Mouse (Mus musculus): ENCODE data around the gene Thpo. TPM values are rescaled to one million over a fixed set of nuclear protein-coding genes. Genes with fewer than 3 reads are reported as not detected.

Gene Thpo
- total and polyA plus RNA-seq, 2 experiments, result 1.7 to 37.0 TPM

- WGBS, result 54% methylated on average over 11 of the region's 11 CpGs
- no peak overlapping the region for H3K27ac ChIP-seq (replicated peaks; ENCODE audit: insufficient read depth, low read depth, low read length)
- H3K4me1 ChIP-seq (ENCODE audit: control insufficient read depth, insufficient read depth, low read length), result peaks cover 7% of the 10 kb centered on the region
- TF ChIP-seq POLR2A (IDR thresholded peaks at IDR 0.05; ENCODE audit: extremely low read depth, insufficient read depth, low read length), result no peak
- no peak for TF ChIP-seq CTCF (IDR thresholded peaks at IDR 0.05; ENCODE audit: low read depth, low read length)
- peak; percentile 70 for DNase-seq (ENCODE audit: extremely low read depth, low read depth, low spot score)
- 0 out of 2 replicates have a peak, but pooled peaks cover 2% of the 10 kb centered on the region for H3K36me3 ChIP-seq (ENCODE audit: control insufficient read depth, insufficient read depth, low read length)
- H3K27me3 ChIP-seq (ENCODE audit: control insufficient read depth, insufficient read depth, low read length), result no peaks in the 10 kb centered on the region
- no peak overlapping the region for H3K4me3 ChIP-seq (ENCODE audit: insufficient read depth, low read depth, low read length)
- no peak overlapping the region for H3K9ac ChIP-seq (ENCODE audit: low read depth, low read length)
- H3K79me2 ChIP-seq (ENCODE audit: control insufficient read depth, insufficient read depth, low read length), result no peaks in the 10 kb centered on the region
Observed at GRCm38 (mm10) chr16:20714307-20715080, 19.8 kb downstream of the Thpo start.

DNA sequence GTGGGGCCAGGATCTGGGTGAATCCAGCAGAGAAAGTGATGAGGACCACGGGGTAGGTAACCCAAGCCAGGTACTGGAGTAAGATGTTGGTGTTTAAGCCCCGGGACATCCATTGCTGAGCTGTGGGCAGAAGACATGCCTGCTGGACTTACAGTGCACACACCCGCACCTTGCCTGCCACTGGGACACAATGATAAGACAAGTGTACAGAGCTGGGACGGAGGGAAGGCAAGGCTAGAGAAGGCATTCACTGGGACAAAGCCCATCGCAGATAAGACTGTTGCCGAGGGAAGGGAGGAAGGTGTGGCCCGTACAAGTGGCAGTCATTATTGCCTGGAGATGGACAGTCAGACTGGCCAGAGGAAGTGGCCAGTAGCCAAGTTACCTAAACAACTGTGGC is 21.4 kb downstream of the Thpo start:
- Histone ChIP-seq H3K4me1 (ENCODE audit: control insufficient read depth, insufficient read depth, low read length) (0 out of 2 replicates have a peak, but pooled peaks cover 3% of the 10 kb centered on the region), H3K9ac (ENCODE audit: low read depth, low read length) (no peak overlapping the region), H3K4me3 (ENCODE audit: insufficient read depth, low read depth, low read length) (no peak overlapping the region), H3K79me2 (ENCODE audit: control insufficient read depth, insufficient read depth, low read length) (no peaks in the 10 kb centered on the region), H3K27me3 (ENCODE audit: control insufficient read depth, insufficient read depth, low read length) (no peaks in the 10 kb centered on the region), H3K27ac (replicated peaks; ENCODE audit: insufficient read depth, low read depth, low read length) (no peak overlapping the region), H3K36me3 (ENCODE audit: control insufficient read depth, insufficient read depth, low read length) (0 out of 2 replicates have a peak, but pooled peaks cover 2% of the 10 kb centered on the region)
- no peak for TF ChIP-seq POLR2A (IDR thresholded peaks at IDR 0.05; ENCODE audit: extremely low read depth, insufficient read depth, low read length)
- TF ChIP-seq CTCF (IDR thresholded peaks at IDR 0.05; ENCODE audit: low read depth, low read length), result no peak
- no peak for DNase-seq (ENCODE audit: extremely low read depth, low read depth, low spot score)
- WGBS, result 89% methylated on average over 7 of the region's 7 CpGs

DNA sequence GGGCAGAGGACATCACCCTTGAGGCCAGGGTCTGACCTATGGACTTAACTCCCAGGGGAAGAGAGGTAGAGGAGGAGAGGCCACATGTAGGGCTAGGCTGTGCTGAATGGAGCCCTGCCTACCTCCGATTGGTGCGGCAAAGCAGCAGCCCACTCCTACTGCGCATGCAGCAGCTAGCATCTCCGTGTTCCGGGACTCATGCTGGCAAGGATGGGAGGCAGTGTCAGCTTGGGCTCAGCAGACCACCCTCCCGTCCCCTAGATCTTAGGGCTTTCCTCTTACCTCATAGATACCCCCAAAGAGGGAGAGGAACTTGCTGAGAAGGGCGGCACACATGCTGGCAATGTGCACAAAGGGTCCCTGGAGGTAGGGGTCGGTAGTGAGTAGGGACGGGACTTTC is 22.1 kb downstream of the Thpo start:
- Histone ChIP-seq H3K4me1 (ENCODE audit: control insufficient read depth, insufficient read depth, low read length) (0 out of 2 replicates have a peak, but pooled peaks cover 3% of the 10 kb centered on the region), H3K9ac (ENCODE audit: low read depth, low read length) (no peak overlapping the region)
- TF ChIP-seq POLR2A (IDR thresholded peaks at IDR 0.05; ENCODE audit: extremely low read depth, insufficient read depth, low read length) (no peak), CTCF (IDR thresholded peaks at IDR 0.05; ENCODE audit: low read depth, low read length) (no peak)

DNA sequence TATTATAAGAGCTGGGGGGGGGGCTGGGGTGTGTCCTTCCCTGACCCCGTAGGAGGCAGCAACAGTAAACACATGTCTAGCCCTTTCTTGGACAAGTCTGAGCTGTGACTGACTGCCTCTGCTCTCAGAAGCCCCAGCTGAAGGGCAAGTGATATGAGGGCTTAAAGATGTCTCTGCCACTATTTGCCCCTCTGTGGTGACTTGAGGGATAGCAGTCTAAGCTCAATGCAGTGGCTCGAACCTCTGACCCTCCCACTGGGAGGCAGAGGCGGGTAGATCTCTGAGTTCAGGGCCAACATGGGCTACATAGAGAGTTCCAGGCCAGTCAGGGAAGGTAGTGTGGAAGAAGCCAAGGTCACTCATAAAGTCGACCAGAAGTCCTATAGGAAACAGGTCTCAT is 23.5 kb downstream of the Thpo start:
- H3K4me1 ChIP-seq (ENCODE audit: control insufficient read depth, insufficient read depth, low read length), result 0 out of 2 replicates have a peak, but pooled peaks cover 3% of the 10 kb centered on the region
- no peak overlapping the region for H3K27ac ChIP-seq (replicated peaks; ENCODE audit: insufficient read depth, low read depth, low read length)

More for the DNA sequence above, 22.1 kb downstream of the Thpo start:
- 90% methylated on average over 9 of the region's 9 CpGs for WGBS
- Histone ChIP-seq H3K79me2 (ENCODE audit: control insufficient read depth, insufficient read depth, low read length) (no peaks in the 10 kb centered on the region), H3K27ac (replicated peaks; ENCODE audit: insufficient read depth, low read depth, low read length) (no peak overlapping the region), H3K27me3 (ENCODE audit: control insufficient read depth, insufficient read depth, low read length) (no peaks in the 10 kb centered on the region), H3K4me3 (ENCODE audit: insufficient read depth, low read depth, low read length) (no peak overlapping the region), H3K36me3 (ENCODE audit: control insufficient read depth, insufficient read depth, low read length) (0 out of 2 replicates have a peak, but pooled peaks cover 2% of the 10 kb centered on the region)
- no peak for DNase-seq (ENCODE audit: extremely low read depth, low read depth, low spot score)

DNA sequence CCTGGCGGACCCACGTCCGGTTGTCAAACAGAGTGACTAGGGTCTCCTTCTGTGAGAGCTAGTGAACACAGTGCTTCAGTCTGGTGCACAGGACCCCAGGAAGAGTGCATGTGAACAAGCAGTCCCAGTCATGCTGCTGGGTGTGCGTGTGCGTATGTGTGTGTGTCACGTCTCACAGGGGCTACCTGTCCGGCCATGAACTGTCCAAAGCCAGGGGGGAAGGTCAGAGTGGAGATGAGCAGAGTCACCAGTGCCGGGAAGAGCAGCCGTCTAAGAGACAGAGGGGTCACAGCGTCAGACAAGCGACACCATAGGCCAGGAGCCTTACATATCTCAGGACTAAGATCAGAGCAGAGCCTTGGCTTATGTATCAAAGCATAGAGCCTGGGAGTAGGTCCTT is 23.9 kb downstream of the Thpo start:
- DNase-seq (ENCODE audit: extremely low read depth, low read depth, low spot score), result no peak
- H3K9ac ChIP-seq (ENCODE audit: low read depth, low read length), result no peak overlapping the region
- WGBS, result 93% methylated on average over 11 of the region's 11 CpGs
- no peak for TF ChIP-seq POLR2A (IDR thresholded peaks at IDR 0.05; ENCODE audit: extremely low read depth, insufficient read depth, low read length)
- no peak for TF ChIP-seq CTCF (IDR thresholded peaks at IDR 0.05; ENCODE audit: low read depth, low read length)
- no peaks in the 10 kb centered on the region for H3K79me2 ChIP-seq (ENCODE audit: control insufficient read depth, insufficient read depth, low read length)
- 0 out of 2 replicates have a peak, but pooled peaks cover 3% of the 10 kb centered on the region for H3K4me1 ChIP-seq (ENCODE audit: control insufficient read depth, insufficient read depth, low read length)
- H3K4me3 ChIP-seq (ENCODE audit: insufficient read depth, low read depth, low read length), result no peak overlapping the region
- H3K27ac ChIP-seq (replicated peaks; ENCODE audit: insufficient read depth, low read depth, low read length), result no peak overlapping the region
- H3K36me3 ChIP-seq (ENCODE audit: control insufficient read depth, insufficient read depth, low read length), result 0 out of 2 replicates have a peak, but pooled peaks cover 2% of the 10 kb centered on the region
- no peaks in the 10 kb centered on the region for H3K27me3 ChIP-seq (ENCODE audit: control insufficient read depth, insufficient read depth, low read length)

More for the DNA sequence above, 23.5 kb downstream of the Thpo start:
- no peak overlapping the region for H3K4me3 ChIP-seq (ENCODE audit: insufficient read depth, low read depth, low read length)
- no peak for DNase-seq (ENCODE audit: extremely low read depth, low read depth, low spot score)
- H3K36me3 ChIP-seq (ENCODE audit: control insufficient read depth, insufficient read depth, low read length), result 0 out of 2 replicates have a peak, but pooled peaks cover 2% of the 10 kb centered on the region
- TF ChIP-seq POLR2A (IDR thresholded peaks at IDR 0.05; ENCODE audit: extremely low read depth, insufficient read depth, low read length), result no peak
- TF ChIP-seq CTCF (IDR thresholded peaks at IDR 0.05; ENCODE audit: low read depth, low read length), result peak; percentile 9; the same call in 1 of the 2 replicates
- H3K79me2 ChIP-seq (ENCODE audit: control insufficient read depth, insufficient read depth, low read length), result no peaks in the 10 kb centered on the region
- no peaks in the 10 kb centered on the region for H3K27me3 ChIP-seq (ENCODE audit: control insufficient read depth, insufficient read depth, low read length)
- 82% methylated on average over 4 of the region's 4 CpGs for WGBS
- no peak overlapping the region for H3K9ac ChIP-seq (ENCODE audit: low read depth, low read length)

Measured in liver, adult 2 months (tissue).